Mouse (Mus musculus): Measurements from ENCODE around the gene Acrv1.
"Not testable (repeated sequence)": the region's sequence is repeated elsewhere in the genome, so short reads cannot be mapped to it uniquely, and the experiment has no call there.

The Acrv1 gene

GRCm38 (mm10) chr9:36692920-36693319, at the start of gene Acrv1:
Gene Acrv1, plus strand, starts transcription at chr9:36693220.
- in situ Hi-C loops (cut with MboI, MseI), result no loop called here

- in situ Hi-C loops (cut with MboI, MseI), result not testable (repeated sequence)
Measured at GRCm38 (mm10) chr9:36643276-36643675, 49.7 kb upstream of the Acrv1 start, which contains the start of gene A630095E13Rik. Gene A630095E13Rik, minus strand, starts transcription at chr9:36643376.

GRCm38 (mm10) chr9:36681424-36681823, 11.6 kb upstream of the Acrv1 start:
- in situ Hi-C loops (cut with MboI, MseI), result no loop called here

- in situ Hi-C loops (cut with MboI, MseI), result no loop called here
Measured at GRCm38 (mm10) chr9:36687329-36687728, 5.7 kb upstream of the Acrv1 start.

- in situ Hi-C loops (cut with MboI, MseI), result no loop called here
Measured at GRCm38 (mm10) chr9:36694276-36694675, 1.3 kb downstream of the Acrv1 start.

- in situ Hi-C loops (cut with MboI, MseI), result loop anchor here (10.0 kb wide), 2 partner anchors 819 to 1121 kb away; partner anchors contain the start of gene Esam (in 1 of the 2)
Measured at GRCm38 (mm10) chr9:36705923-36706322, 12.9 kb downstream of the Acrv1 start.

- in situ Hi-C loops (cut with MboI, MseI), result loop anchor here (10.0 kb wide), 2 partner anchors 817 to 1123 kb away; partner anchors contain the start of gene Esam (in 1 of the 2)
Measured at GRCm38 (mm10) chr9:36707304-36707703, 14.3 kb downstream of the Acrv1 start.

- in situ Hi-C loops (cut with MboI, MseI), result no loop called here
Measured at GRCm38 (mm10) chr9:36716624-36717023, 23.6 kb downstream of the Acrv1 start.

- in situ Hi-C loops (cut with MboI, MseI), result loop anchor here (5.0 to 25.0 kb wide), 2 partner anchors 41 to 1514 kb away; partner anchors contain the start of genes Foxred1 (in 2 of the 2), Srpr (in 2 of the 2), Tirap (in 2 of the 2) and Stt3a (in 1 of the 2)
Measured at GRCm38 (mm10) chr9:36726131-36727033, 33.4 kb downstream of the Acrv1 start.

- in situ Hi-C loops (cut with MboI, MseI), result loop anchor here (5.0 to 25.0 kb wide), 2 partner anchors 40 to 1515 kb away; partner anchors contain the start of genes Foxred1 (in 2 of the 2), Srpr (in 2 of the 2), Tirap (in 2 of the 2) and Stt3a (in 1 of the 2)
Measured at GRCm38 (mm10) chr9:36727034-36727755, 34.2 kb downstream of the Acrv1 start, which contains the start of gene Chek1. Gene Chek1, minus strand, starts transcription at chr9:36727065.
